Mouse (Mus musculus) heart, postnatal 0 days (tissue): ENCODE results near the gene Upb1.
"Not testable (repeated sequence)": the region's sequence is repeated elsewhere in the genome, so short reads cannot be mapped to it uniquely, and the experiment has no call there.

Experiments
- CTCF ChIP-seq: IDR thresholded peaks from 2 replicates; pipeline ENCODE4 v1.5.1; 2016; ENCODE audit warnings: antibody characterized with exemption, control low read depth, low read depth
- EP300 ChIP-seq: IDR thresholded peaks from 2 replicates; pipeline ENCODE4 v1.6.1; 2016; ENCODE audit warnings: antibody characterized with exemption, low read depth

- TF ChIP-seq EP300, CTCF: not testable (repeated sequence)
Observed at GRCm38 (mm10) chr10:75456061-75456831, 55.3 kb downstream of the Upb1 start.
